Mouse (Mus musculus) heart, postnatal 4 days (tissue): Measurements from ENCODE around the gene Pomgnt2. TPM values are rescaled to one million over a fixed set of nuclear protein-coding genes. Genes with fewer than 3 reads are reported as not detected.
"Not testable (repeated sequence)": the region's sequence is repeated elsewhere in the genome, so short reads cannot be mapped to it uniquely, and the experiment has no call there.

Experiments
- DNase-seq: peaks from one replicate; pipeline ENCODE4 v3.0.0; 2021
- total RNA-seq, 2 experiments: library from RNA; stranded (reverse); gene quantifications; 2 replicates each; pipeline ENCODE4 v1.2.3; 2021

Pomgnt2 gene
- total RNA-seq, result 1 to 10 TPM; 7.8 to 7.9 TPM

DNA sequence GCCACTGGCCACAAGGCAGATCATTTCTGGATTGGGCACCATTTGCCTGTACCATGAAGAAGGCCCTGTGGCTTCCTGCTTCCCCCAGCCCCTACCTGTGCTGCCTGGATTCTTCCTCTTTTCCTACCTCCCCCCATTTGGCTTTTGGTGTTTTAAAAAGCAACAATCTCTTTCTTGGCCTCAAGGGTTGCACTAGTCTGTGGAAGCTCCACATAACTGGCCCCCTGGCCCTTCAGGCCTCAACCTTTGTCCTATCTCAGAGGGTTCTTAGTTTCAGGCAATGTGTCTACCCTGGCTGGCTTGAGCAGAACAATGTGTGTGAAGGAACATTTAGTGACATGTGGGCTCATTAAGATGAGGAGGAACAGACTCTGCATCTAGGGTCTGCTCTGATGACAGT is at the start of gene Pomgnt2:
Pomgnt2 (minus strand) TSS at position 101 of the 400 bp plus-strand sequence.
- no peak for DNase-seq

DNA sequence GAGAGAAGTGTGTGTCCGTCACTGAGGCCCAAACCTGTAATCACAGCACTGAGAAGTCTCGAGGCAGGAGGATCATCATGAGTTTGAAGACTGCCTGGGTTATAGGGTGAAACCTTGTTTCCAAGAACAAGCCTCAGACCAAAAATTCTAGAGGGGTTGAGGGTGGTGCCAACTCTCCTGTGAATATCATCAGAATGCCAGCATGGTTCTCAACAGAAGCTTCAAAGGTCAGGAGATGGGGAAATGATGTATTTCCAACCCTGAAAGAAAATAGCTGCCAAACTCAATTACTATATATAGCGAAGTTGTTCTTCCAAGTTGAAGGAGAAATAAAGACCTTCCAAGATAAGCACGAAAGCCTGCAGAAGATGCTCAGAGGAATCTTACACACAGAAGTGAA is 42.9 kb upstream of the Pomgnt2 start:
- no peak for DNase-seq

DNA sequence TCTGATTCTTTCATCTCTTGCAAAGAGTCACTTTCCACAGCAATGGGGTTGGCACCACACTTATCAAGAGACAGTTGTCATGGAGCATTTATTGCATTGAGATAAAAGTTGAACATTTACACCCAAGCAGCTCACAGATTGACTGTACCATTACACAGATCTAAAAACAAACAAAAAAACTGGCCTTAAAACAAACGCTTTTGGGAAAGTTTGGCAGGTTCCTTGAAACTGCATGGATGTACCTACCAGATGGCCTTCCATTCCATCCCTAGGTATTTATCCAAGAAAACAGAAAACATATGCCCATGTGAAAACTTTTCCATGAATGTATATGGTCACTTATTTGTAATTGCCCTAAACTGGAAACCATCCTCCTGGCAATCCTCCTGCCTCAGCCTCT is 41.7 kb upstream of the Pomgnt2 start:
- DNase-seq, result no peak

DNA sequence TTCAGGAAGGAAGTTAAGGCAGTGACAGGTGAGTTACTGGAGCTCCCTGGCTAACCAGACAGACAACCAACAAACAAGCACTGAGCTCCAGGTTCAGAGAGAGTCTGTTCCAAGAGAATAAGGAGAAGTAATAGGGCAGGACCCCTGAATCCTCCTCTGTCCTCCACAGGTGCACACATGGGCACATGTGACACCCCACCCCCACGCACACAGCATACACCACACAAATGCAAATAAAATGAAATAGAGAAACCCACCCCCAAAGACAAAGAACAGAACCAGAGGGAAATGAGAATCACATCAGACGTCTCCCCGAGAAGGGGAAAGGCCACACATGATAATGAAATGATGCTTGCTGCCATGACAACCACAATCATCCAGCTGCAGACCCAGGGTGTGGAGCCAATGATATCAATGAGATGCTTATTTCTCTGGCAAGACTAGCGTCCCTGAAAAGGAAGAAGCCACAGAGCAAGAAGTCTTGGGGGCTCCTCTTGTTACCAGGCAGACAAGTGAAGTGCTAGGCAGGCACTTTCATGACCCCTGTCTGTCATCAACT is 39.7 kb upstream of the Pomgnt2 start:
- DNase-seq, result no peak

- DNase-seq, result no peak
Observed at GRCm38 (mm10) chr9:122035807-122036206, 38.9 kb upstream of the Pomgnt2 start.

DNA sequence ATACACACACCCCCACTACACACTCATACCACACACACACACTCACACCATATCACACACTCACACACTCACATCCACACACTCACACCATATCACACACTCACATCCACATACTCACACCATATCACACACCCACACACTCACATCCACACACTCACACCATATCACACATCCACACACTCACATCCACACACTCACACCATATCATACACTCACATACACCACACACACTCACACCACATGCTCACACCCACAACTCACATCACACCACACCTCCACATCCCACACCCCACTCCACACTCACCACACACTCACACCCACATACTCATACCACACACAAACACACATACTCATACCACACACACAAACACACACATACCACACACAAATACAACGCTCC is 38.0 kb upstream of the Pomgnt2 start:
- DNase-seq, result no peak

DNA sequence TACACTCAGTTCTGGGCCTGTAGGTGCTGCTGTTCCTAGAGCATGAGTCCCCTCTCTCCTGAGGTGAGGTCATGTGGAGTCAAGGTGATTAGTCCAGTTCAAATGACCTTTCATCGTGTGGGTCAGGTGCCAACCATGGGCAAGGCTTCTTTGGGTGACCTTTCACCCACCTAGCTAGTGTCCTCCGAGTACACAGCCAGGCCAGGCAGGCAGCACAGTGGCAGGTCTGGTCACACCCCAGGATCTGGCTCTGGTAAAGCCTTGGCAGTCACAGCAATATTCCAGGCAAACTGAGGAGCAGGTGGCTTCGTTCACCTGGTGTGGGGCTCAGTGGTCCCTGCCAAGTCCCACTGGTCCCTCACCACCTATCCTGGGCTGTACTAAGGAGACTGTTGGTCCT is 35.2 kb upstream of the Pomgnt2 start:
- no peak for DNase-seq

GRCm38 (mm10) chr9:122030706-122031105 is 33.8 kb upstream of the Pomgnt2 start:
- no peak for DNase-seq

DNA sequence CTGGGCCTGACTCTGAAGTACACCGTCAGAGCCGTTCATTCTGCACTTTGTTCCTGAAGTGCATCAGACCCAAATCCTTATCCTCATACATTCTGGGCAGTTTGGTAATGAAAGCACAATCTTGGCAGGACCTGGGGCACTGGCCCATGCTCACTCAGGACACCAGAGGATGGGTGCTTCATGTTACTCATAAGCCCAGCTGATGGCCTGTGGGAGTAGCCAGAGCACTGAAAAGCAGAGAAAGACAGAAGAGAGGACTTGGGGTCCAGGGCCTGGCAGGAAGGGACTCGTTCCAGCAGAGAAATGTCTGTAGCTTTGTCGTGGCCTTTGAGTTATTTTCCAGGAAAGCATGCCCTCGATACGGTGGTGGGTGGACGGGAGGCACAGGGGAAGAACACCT is 32.9 kb upstream of the Pomgnt2 start:
- no peak for DNase-seq

DNA sequence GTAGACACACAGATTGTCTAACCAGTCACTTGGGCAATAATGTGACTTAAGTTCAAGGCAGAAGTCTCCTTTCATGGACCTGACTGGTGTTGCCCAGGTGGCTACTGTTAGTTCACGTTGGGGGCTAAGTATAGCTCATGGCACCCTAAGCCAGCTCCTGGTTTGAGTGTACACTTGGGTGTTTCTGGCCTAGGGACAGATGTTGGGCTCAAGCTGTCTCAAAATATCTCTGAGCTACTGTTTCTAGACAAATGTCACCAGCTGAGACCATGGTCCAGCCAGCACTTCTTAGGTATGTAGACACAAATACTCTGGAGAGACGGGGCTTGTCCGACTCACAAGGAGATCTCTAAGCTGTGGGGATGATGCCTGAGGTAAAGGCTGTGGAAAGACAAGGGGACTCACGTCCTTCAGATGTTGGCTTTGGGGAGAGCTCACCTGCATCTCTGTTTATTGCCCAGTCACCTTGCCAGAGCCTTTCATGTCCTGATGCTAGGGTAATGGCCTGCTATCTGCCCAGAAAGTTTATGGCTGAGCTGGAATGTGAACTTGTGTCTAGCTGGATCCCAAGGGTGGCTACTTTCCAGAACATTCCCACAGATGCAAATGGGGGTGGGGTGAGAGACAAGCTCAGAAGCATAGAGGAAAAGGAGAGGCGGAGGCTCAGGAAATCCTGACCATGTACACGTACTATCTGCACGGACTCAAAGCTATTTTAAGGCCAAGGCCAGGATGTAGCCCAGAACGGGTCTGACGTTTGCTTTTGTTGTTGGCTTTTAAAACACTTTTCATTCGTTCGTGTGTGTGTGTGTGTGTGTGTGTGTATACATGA is 31.2 kb upstream of the Pomgnt2 start:
- DNase-seq, result peak; percentile 75

DNA sequence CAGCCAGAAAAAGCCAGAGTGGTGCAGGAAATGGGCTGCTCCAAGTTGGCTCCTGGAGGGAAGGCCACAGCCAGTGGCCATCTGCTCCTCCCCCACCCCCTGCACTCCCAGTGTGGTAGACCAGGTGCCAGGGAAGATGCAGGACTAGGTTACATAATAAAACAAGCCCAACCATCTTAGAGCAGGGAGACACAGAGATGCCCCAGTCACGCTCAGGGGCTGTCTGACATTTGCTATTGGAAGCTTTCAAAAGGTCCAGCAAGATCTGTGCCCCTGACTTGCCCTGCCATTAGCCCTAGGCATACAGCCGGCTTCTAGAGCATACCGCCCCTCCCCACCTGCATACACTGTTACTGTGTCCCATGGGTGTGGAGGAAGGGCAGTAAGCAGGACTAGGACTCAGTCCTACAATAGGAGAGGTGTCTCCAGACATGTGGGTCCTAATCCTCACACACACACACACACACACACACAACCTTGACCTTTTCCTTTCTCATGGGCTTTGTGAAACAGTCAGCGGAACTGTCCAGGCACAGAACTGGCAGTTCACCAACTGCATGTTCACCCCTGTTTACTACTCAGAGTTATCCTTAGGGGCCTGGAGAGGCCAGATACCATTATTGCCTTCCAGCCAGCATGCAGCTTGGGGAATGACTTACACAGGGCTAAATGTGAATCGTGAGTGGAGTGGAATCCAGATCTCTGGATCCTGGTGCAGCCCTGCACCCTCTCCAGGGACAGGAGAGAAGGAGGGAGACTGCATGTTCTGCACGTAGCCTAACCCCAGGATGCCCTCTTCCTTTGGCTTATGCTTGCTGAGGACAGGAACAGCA is 30.4 kb upstream of the Pomgnt2 start:
- DNase-seq, result peak; percentile 65

DNA sequence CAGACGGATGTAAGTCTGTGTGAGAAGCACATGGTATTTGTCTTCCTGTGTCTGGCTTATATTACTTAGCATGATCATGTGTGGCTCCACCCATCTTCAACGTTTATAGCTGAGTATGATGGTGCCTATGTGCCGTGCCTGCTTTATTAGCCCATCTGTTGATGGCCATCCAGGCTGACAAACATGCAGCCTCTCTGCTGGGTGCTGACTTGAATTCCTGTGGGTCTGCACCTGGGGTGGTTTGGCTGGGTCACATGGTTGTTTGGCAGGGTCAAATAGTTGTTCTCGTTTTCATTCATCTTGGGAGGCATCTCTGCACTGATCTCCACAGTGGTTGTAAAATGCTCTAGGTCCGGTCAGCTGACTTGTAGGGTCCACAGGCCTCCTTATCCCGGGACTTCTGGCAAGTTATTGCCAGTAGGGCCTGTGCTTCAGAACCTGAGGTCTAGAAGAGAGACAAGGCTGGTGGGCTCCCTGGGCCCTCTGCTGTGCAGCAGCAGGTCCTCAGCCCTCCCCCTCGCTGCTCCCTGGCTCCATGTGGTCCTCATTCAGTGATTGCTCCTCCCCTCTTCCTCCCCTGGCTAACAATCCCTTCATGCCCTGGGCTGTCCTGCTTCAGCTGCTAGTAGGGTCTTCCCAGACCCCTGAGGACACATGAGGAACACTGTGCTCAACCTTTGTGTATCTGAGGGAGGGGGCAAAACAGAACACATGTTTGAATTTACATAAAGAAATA is 29.1 kb upstream of the Pomgnt2 start:
- DNase-seq, result no peak

DNA sequence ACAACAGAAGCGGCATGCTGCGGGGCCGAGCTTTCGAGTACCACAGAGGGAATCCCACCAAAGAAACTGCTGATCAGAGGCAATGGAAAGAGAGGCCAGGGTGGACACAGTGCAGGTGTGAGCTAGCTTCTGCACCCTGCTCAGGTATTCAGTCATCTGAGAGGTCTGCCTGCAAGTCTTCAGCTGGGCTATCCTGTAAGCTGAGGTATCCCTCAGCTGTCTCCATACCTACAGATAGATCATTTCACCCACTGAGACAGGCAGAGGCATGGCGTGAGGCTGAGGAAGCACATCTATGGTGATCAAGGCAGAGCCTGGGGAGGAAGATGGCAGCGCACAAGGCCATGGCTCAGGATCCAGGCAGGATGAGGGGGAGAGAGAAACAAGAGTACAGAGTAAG is 27.5 kb upstream of the Pomgnt2 start:
- DNase-seq, result no peak

GRCm38 (mm10) chr9:122023873-122024272 is 27.0 kb upstream of the Pomgnt2 start:
- DNase-seq, result peak; percentile 22

DNA sequence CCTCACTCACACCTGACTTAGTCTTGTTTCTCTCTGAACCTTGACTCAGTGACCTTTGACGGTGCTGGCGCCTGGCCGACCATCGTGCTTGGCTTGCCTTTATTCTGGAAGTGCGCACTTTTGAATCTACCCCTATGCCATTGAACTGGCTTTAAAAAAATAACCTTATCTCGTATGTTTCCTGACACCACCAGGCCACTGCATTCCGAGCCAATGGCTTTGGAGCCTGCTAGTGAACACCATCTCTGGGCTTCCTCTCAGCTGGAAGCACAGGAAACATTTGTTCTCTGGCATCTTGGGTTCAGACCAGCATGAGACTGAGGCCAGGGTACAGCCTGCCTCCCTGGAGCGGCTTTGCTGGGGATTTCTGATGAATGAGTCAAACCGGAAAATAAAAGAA is 25.9 kb upstream of the Pomgnt2 start:
- peak; percentile 82 for DNase-seq

DNA sequence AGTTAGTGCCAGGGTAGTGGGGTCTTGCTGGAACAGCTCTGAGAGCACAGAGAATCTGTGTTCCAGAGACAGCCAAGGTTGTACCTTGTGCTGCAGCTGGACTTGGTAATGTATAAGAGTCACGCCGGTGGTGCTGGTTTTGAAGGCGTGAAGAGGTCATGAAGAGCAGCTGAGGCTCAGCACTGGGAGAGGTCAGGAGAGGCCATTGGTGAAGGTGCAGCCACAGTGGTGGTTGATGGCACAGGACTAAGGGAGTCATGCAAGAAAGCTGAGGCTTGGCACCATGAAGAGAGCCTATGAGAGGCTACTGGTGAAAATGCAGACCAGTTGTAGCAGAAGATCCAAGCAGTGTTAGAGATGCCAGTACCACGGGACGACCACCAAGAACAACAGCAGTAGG is 24.7 kb upstream of the Pomgnt2 start:
- no peak for DNase-seq

GRCm38 (mm10) chr9:122021171-122021570 is 24.3 kb upstream of the Pomgnt2 start:
- DNase-seq, result not testable (repeated sequence)

GRCm38 (mm10) chr9:122020321-122020720 is 23.4 kb upstream of the Pomgnt2 start:
- DNase-seq, result no peak

- peak; percentile 75 for DNase-seq
Observed at GRCm38 (mm10) chr9:122018782-122019395, 22.0 kb upstream of the Pomgnt2 start.

DNA sequence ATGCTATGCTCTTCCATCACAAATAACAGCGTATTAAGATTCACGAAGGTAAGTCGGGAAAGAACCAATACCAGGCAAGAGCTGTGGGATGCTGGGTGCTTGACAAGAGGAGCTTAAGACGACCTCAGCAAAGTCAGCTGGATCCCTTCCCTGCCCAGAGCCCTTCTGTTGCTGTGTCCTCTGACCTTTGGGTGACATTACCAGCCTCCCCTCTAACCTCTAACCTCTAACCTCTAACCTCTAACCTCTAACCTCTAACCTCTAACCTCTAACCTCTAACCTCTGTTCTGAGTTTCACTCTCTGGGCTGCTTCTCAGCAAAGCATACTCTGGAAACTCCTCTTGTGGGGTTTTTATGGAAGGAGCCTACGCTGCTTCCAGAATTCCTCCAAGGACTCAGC is 21.2 kb upstream of the Pomgnt2 start:
- no peak for DNase-seq

DNA sequence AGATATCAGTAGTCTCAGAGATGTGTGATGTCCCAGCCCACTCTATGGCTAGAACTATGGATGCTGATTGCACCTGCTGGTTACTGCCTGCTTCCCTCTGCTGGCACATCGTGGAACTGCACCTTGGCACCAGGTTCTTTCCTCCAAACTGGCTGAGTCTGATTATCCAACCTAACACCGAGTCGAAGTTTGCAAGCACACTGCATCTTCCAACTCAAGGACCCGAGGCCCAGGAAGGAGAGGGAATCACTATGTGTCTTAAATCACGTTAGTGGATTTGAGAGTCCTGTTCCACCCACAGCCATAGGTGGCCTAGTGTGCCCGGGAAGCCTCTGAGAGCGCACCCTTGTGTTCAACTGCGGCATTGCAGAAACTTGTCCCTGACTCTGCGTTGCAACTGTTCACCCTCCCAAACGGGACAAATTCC is 17.3 kb upstream of the Pomgnt2 start:
- DNase-seq, result peak; percentile 88

GRCm38 (mm10) chr9:122013629-122014028 is 16.7 kb upstream of the Pomgnt2 start:
- no peak for DNase-seq
